Mouse (Mus musculus) CH12.LX (cell line): ENCODE results near the gene Myrfl. TPM values are rescaled to one million over a fixed set of nuclear protein-coding genes. Genes with fewer than 3 reads are reported as not detected.

ENCODE experiments used
- DNase-seq: peaks from one replicate; pipeline ENCODE4 v3.0.0-alpha.2; 2013; ENCODE audit errors: extremely low read depth
- H3K27ac ChIP-seq: 2 replicates; pipeline ENCODE4 v1.5.1; 2012; ENCODE audit warnings: low read depth, mild to moderate bottlenecking, control low read depth, moderate library complexity; ENCODE audit not compliant: insufficient read depth
- H3K27me3 ChIP-seq: replicated peaks from 2 replicates; pipeline ENCODE3; 2012; ENCODE audit warnings: inconsistent platforms
- H3K36me3 ChIP-seq, 2 experiments: replicated peaks in 1 of 2; 2 replicates each; pipeline versions ENCODE3 to v1.6.1; 2012; ENCODE audit warnings: inconsistent platforms in 1 of 2, low read length in 1 of 2, mild to moderate bottlenecking in 1 of 2, mixed read lengths in 1 of 2, moderate library complexity in 1 of 2; ENCODE audit not compliant: control insufficient read depth in 1 of 2, insufficient read depth in 1 of 2
- H3K4me1 ChIP-seq, 2 experiments: 2 replicates each; pipeline ENCODE4 v1.6.1; 2012; ENCODE audit warnings: inconsistent platforms in 1 of 2, moderate library complexity in 1 of 2; ENCODE audit not compliant: insufficient read depth in 2 of 2, control insufficient read depth in 1 of 2
- H3K4me2 ChIP-seq: 2 replicates; pipeline ENCODE4 v1.6.1; 2012; ENCODE audit warnings: low read depth, mild to moderate bottlenecking, control low read depth; ENCODE audit not compliant: poor library complexity, insufficient read depth, severe bottlenecking
- H3K4me3 ChIP-seq, 3 experiments: fragments of 150-350 bp in 1 of 3; sonication (generic) in 1 of 3; replicated peaks in 1 of 3; 2 replicates each; pipeline versions ENCODE3 to v1.5.1; 2011 to 2012; ENCODE audit warnings: low read depth in 2 of 3, low read length in 2 of 3, mild to moderate bottlenecking in 2 of 3, moderate library complexity in 2 of 3, control low read depth in 1 of 3, improper control_type of control experiment in 1 of 3, inconsistent platforms in 1 of 3, mixed read lengths in 1 of 3; ENCODE audit not compliant: poor library complexity in 1 of 3
- H3K79me2 ChIP-seq: replicated peaks from 2 replicates; pipeline ENCODE4 v1.6.1; 2012; ENCODE audit warnings: mild to moderate bottlenecking, moderate library complexity; ENCODE audit not compliant: control insufficient read depth, poor library complexity, insufficient read depth, severe bottlenecking; ENCODE audit errors: extremely low read depth
- H3K9ac ChIP-seq: 2 replicates; pipeline ENCODE4 v1.6.1; 2012; ENCODE audit warnings: low read depth, mild to moderate bottlenecking, control low read depth, moderate library complexity; ENCODE audit not compliant: insufficient read depth
- H3K9me3 ChIP-seq: replicated peaks from 2 replicates; pipeline ENCODE3; 2012; ENCODE audit warnings: low read length, inconsistent platforms, mixed read lengths
- BHLHE40 ChIP-seq: IDR thresholded peaks from 2 replicates; pipeline ENCODE4 v1.6.1; 2011; ENCODE audit warnings: mild to moderate bottlenecking, low read depth, low read length, improper control_type of control experiment
- CHD1 ChIP-seq: IDR thresholded peaks from 2 replicates; pipeline ENCODE4 v1.6.1; 2012; ENCODE audit warnings: low read depth, low read length, improper control_type of control experiment, inconsistent platforms
- ELF1 ChIP-seq: IDR thresholded peaks from 2 replicates; pipeline ENCODE4 v1.6.1; 2014; ENCODE audit warnings: low read depth, mild to moderate bottlenecking, inconsistent platforms, low read length, improper control_type of control experiment
- EP300 ChIP-seq: IDR thresholded peaks from 2 replicates; pipeline ENCODE4 v1.6.1; 2011; ENCODE audit warnings: low read length, improper control_type of control experiment
- ETS1 ChIP-seq: conservative IDR thresholded peaks from 2 replicates; pipeline ENCODE4 v1.6.1; 2012; ENCODE audit warnings: low read depth, mild to moderate bottlenecking, inconsistent platforms, low read length, improper control_type of control experiment, moderate library complexity
- GABPA ChIP-seq: IDR thresholded peaks from 2 replicates; pipeline ENCODE4 v1.6.1; 2012; ENCODE audit warnings: low read depth, low read length, improper control_type of control experiment, inconsistent platforms; ENCODE audit not compliant: insufficient replicate concordance
- HCFC1 ChIP-seq: IDR thresholded peaks from 2 replicates; pipeline ENCODE4 v1.6.1; 2012; ENCODE audit warnings: low read depth, mild to moderate bottlenecking, inconsistent platforms, low read length, improper control_type of control experiment
- JUN ChIP-seq: IDR thresholded peaks from 2 replicates; pipeline ENCODE4 v1.6.1; 2011; ENCODE audit warnings: low read depth, mild to moderate bottlenecking, low read length, improper control_type of control experiment, moderate library complexity; ENCODE audit not compliant: insufficient read depth
- KAT2A ChIP-seq: IDR thresholded peaks from 2 replicates; pipeline ENCODE4 v1.6.1; 2012; ENCODE audit warnings: low read length, improper control_type of control experiment, inconsistent platforms; ENCODE audit not compliant: insufficient replicate concordance
- MAFK ChIP-seq: IDR thresholded peaks from 2 replicates; pipeline ENCODE4 v1.6.1; 2011; ENCODE audit warnings: low read length, improper control_type of control experiment; ENCODE audit not compliant: insufficient replicate concordance
- MAX ChIP-seq: IDR thresholded peaks from 2 replicates; pipeline ENCODE4 v1.6.1; 2011; ENCODE audit warnings: low read length, improper control_type of control experiment
- MAZ ChIP-seq: IDR thresholded peaks from 2 replicates; pipeline ENCODE4 v1.6.1; 2012; ENCODE audit warnings: low read depth, mild to moderate bottlenecking, inconsistent platforms, low read length, improper control_type of control experiment, moderate library complexity
- MXI1 ChIP-seq: IDR thresholded peaks from 2 replicates; pipeline ENCODE4 v1.6.1; 2011; ENCODE audit warnings: mild to moderate bottlenecking, low read depth, low read length, improper control_type of control experiment
- MYC ChIP-seq: IDR thresholded peaks from 2 replicates; pipeline ENCODE4 v1.6.1; 2011; ENCODE audit warnings: low read depth, mild to moderate bottlenecking, improper control_type of control experiment, low read length
- POLR2AphosphoS2 ChIP-seq: IDR thresholded peaks from 2 replicates; pipeline ENCODE4 v1.6.1; 2011; ENCODE audit warnings: low read depth, low read length, improper control_type of control experiment
- SMC3 ChIP-seq: IDR thresholded peaks from 2 replicates; pipeline ENCODE4 v1.6.1; 2011; ENCODE audit warnings: low read depth, low read length, improper control_type of control experiment
- TBP ChIP-seq: conservative IDR thresholded peaks from 2 replicates; pipeline ENCODE4 v1.6.1; 2011; ENCODE audit warnings: low read depth, low read length, improper control_type of control experiment
- TCF12 ChIP-seq: IDR thresholded peaks from 2 replicates; pipeline ENCODE4 v1.6.1; 2014; ENCODE audit warnings: low read depth, mild to moderate bottlenecking, inconsistent platforms, low read length, improper control_type of control experiment
- UBTF ChIP-seq: IDR thresholded peaks from 2 replicates; pipeline ENCODE4 v1.6.1; 2012; ENCODE audit warnings: low read depth, mild to moderate bottlenecking, inconsistent platforms, low read length, improper control_type of control experiment, moderate library complexity
- USF1 ChIP-seq: IDR thresholded peaks from 2 replicates; pipeline ENCODE4 v1.6.1; 2014; ENCODE audit warnings: low read depth, mild to moderate bottlenecking, inconsistent platforms, low read length, improper control_type of control experiment
- ZC3H11A ChIP-seq: IDR thresholded peaks from 2 replicates; pipeline ENCODE4 v1.6.1; 2012; ENCODE audit warnings: low read depth, mild to moderate bottlenecking, inconsistent platforms, low read length, improper control_type of control experiment
- ZKSCAN1 ChIP-seq: IDR thresholded peaks from 2 replicates; pipeline ENCODE4 v1.6.1; 2012; ENCODE audit warnings: low read depth, inconsistent platforms, low read length, improper control_type of control experiment, borderline replicate concordance
- ZMIZ1 ChIP-seq: IDR thresholded peaks from 2 replicates; pipeline ENCODE4 v1.6.1; 2012; ENCODE audit warnings: low read depth, mild to moderate bottlenecking, inconsistent platforms, low read length, improper control_type of control experiment
- dilution Hi-C: fragments of 300-500 bp; cut with MboI; formaldehyde crosslinking; loops from 2 replicates; pipeline ENCODE4 v1.14.3; 2020; ENCODE audit warnings: low sequenced_read_pairs; ENCODE audit not compliant: extremely low pct_unique_long_range_greater_than_20kb, extremely low pct_ligation_motif_present
- in situ Hi-C: fragments of 300-500 bp; cut with MboI; formaldehyde crosslinking; loops from 3 replicates; pipeline ENCODE4 v1.14.3; 2019; ENCODE audit warnings: low sequenced_read_pairs, low pct_ligation_motif_present, low pct_unique_long_range_greater_than_20kb, mixed read lengths
- polyA plus RNA-seq: library from polyadenylated mRNA; unstranded; fragments of >175 nt; gene quantifications from 2 replicates; pipeline ENCODE4 v1.2.1, GENCODE M21; 2012; ENCODE audit warnings: low read depth; ENCODE audit not compliant: insufficient read length
- total RNA-seq, 2 experiments: library from RNA; depleted of rRNA; stranded (reverse); fragments of 300-350 nt in 1 of 2; fragments of >200 nt in 1 of 2; gene quantifications; 2 replicates each; pipeline ENCODE4 v1.2.3; 2012 to 2014

Gene Myrfl
- total and polyA plus RNA-seq, 3 experiments: not detected

DNA sequence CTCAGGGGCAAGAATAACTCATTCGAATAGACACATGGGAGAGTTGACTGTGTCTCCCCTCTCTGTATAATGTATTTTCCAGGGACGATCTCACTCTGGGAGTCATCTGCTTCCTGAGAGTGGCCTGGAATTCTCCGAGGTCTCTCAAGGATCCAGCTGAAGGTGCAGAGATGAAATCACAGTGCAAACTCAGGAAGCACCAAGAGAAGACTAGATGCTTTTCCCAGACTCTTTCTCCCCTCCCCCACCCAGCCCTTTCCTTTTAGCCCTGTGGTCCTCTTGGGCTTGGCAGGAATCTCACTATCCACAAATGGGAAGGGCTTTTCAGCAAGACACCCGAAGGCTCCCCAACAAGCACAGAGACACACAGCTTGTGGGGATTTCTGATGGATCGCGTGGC lies 146.7 kb downstream of the Myrfl start:
- no peaks in the 10 kb centered on the region for H3K79me2 ChIP-seq
- no peak overlapping the region for H3K4me3 ChIP-seq
- no peak for DNase-seq
- no peaks in the 10 kb centered on the region for H3K36me3 ChIP-seq
- H3K9ac ChIP-seq: no peak overlapping the region
- no peak overlapping the region for H3K4me2 ChIP-seq
- in situ Hi-C loops (no loop called here), dilution Hi-C loops (no loop called here)
- H3K27ac ChIP-seq: no peak overlapping the region
- H3K4me1 ChIP-seq: peaks cover 8 to 19% of the 10 kb centered on the region in 2 experiments
- no peak for TF ChIP-seq ELF1
- no peak for TF ChIP-seq GABPA
- TF ChIP-seq MAX: no peak
- TF ChIP-seq USF1: no peak
- TF ChIP-seq ZC3H11A: no peak
- TF ChIP-seq POLR2AphosphoS2: no peak
- TF ChIP-seq ZMIZ1: no peak
- no peak for TF ChIP-seq BHLHE40
- TF ChIP-seq ZKSCAN1: no peak
- no peak for TF ChIP-seq ETS1
- no peak for TF ChIP-seq EP300
- TF ChIP-seq HCFC1: no peak
- no peak for TF ChIP-seq MAFK
- H3K27me3 ChIP-seq: no peaks in the 10 kb centered on the region
- H3K9me3 ChIP-seq: peaks cover 5% of the 10 kb centered on the region

- Histone ChIP-seq H3K79me2 (no peaks in the 10 kb centered on the region), H3K4me2 (no peak overlapping the region)
- no peak for TF ChIP-seq TCF12
- no peak for TF ChIP-seq ZC3H11A
- TF ChIP-seq CHD1: no peak
- no peak for TF ChIP-seq JUN
- TF ChIP-seq ELF1: no peak
- no peak for TF ChIP-seq MYC
- no peak for TF ChIP-seq ZKSCAN1
- no peak for TF ChIP-seq TBP
- no peak for TF ChIP-seq KAT2A
- no peak for TF ChIP-seq UBTF
- no peak for TF ChIP-seq MXI1
- no peak for TF ChIP-seq MAZ
- no peak for TF ChIP-seq SMC3
These were observed 148.0 kb downstream of the Myrfl start for GRCm38 (mm10) chr10:116748681-116749080.

More at GRCm38 (mm10) chr10:116748681-116749080, 148.0 kb downstream of the Myrfl start:
- Histone ChIP-seq H3K4me3 (no peak overlapping the region), H3K27me3 (no peaks in the 10 kb centered on the region), H3K9ac (no peak overlapping the region), H3K27ac (no peak overlapping the region), H3K9me3 (peaks cover 5% of the 10 kb centered on the region), H3K36me3 (no peaks in the 10 kb centered on the region), H3K4me1 (peaks cover 8 to 21% of the 10 kb centered on the region in 2 experiments)
- DNase-seq: no peak
- dilution Hi-C loops: no loop called here
- in situ Hi-C loops: no loop called here
